Mouse (Mus musculus) kidney, embryonic 16.5 days (tissue): ENCODE results near the gene Nup107. TPM values are rescaled to one million over a fixed set of nuclear protein-coding genes. Genes with fewer than 3 reads are reported as not detected.

Source experiments
- ATAC-seq: fragments of 200-750 bp; cut with Nextera tagmentation; 2 replicates; pipeline ENCODE4 v1.8.0; 2017; ENCODE audit warnings: moderate TSS enrichment; ENCODE audit not compliant: low FRiP score, low TSS enrichment
- H3K27ac ChIP-seq: fragments of 300-500 bp; sonication (generic); 2 replicates; pipeline ENCODE4 v1.5.1; 2014; ENCODE audit warnings: low read length
- H3K27me3 ChIP-seq: fragments of 300-500 bp; sonication (generic); 2 replicates; pipeline ENCODE4 v1.6.1; 2014; ENCODE audit warnings: low read length, control low read depth, mixed read lengths; ENCODE audit not compliant: insufficient read depth
- H3K36me3 ChIP-seq: fragments of 300-500 bp; sonication (generic); 2 replicates; pipeline ENCODE4 v1.6.1; 2014; ENCODE audit warnings: low read length, control low read depth, mixed read lengths; ENCODE audit not compliant: insufficient read depth
- H3K4me1 ChIP-seq: fragments of 300-500 bp; sonication (generic); 2 replicates; pipeline ENCODE4 v1.6.1; 2014; ENCODE audit warnings: low read length, control low read depth, mixed read lengths; ENCODE audit not compliant: insufficient read depth
- H3K4me2 ChIP-seq: fragments of 300-500 bp; sonication (generic); replicated peaks from 2 replicates; pipeline ENCODE4 v1.6.1; 2014; ENCODE audit warnings: low read depth, low read length
- H3K4me3 ChIP-seq: fragments of 300-500 bp; sonication (generic); 2 replicates; pipeline ENCODE4 v1.5.1; 2014; ENCODE audit warnings: mild to moderate bottlenecking, low read length
- H3K9ac ChIP-seq: fragments of 300-500 bp; sonication (generic); replicated peaks from 2 replicates; pipeline ENCODE4 v1.6.1; 2014; ENCODE audit warnings: low read length
- H3K9me3 ChIP-seq: fragments of 300-500 bp; sonication (generic); 2 replicates; pipeline ENCODE4 v1.6.1; 2016; ENCODE audit warnings: low read length, control low read depth
- WGBS: fragments of 180-500 bp; shearing (Covaris S2); extraction: QIAGEN DNeasy Blood & Tissue Kit; methylation state at CpG from one replicate; pipeline ENCODE4 v1.1.7; 2014; 5-methylcytosine and 5-hydroxymethylcytosine counted together
- polyA plus RNA-seq: library from polyadenylated mRNA; unstranded; fragments of >200 nt; fragmentation: Nextera tagmentation; extraction: Ambion mirVana; gene quantifications from 2 replicates; pipeline ENCODE4 v1.2.1, GENCODE M21; 2015

Nup107 gene
- polyA plus RNA-seq, 1 experiment from 2014 or later: 64.8 TPM

GRCm38 (mm10) chr10:117701034-117701829 is 91.3 kb downstream of the Nup107 start:
- no peak for ATAC-seq
- Histone ChIP-seq H3K9me3 (no peaks in the 10 kb centered on the region), H3K27ac (no peak overlapping the region), H3K36me3 (peaks cover 80% of the 10 kb centered on the region), H3K4me1 (no peaks in the 10 kb centered on the region), H3K27me3 (no peaks in the 10 kb centered on the region), H3K4me2 (no peak overlapping the region), H3K4me3 (no peak overlapping the region), H3K9ac (no peak overlapping the region)
- WGBS: 80% methylated on average over 6 of the region's 6 CpGs

Other genes starting within 250 kb of the Nup107 start
- gene Cpm, start 163.2 kb downstream of the Nup107 start, polyA plus RNA-seq: 31.2 and 33.6 TPM in 2 replicates
- gene Mdm2, start 81.9 kb downstream of the Nup107 start, polyA plus RNA-seq: 46.0 and 50.1 TPM in 2 replicates
- 15.2 and 17.3 TPM in 2 replicates for gene Slc35e3, start 46.3 kb downstream of the Nup107 start, polyA plus RNA-seq
- gene Rap1b, start 53.3 kb upstream of the Nup107 start, polyA plus RNA-seq: 166 and 185 TPM in 2 replicates